Mouse (Mus musculus): ENCODE measurements around the gene Cdkal1.

- no peak for TF ChIP-seq CTCF (IDR thresholded peaks at IDR 0.05; ENCODE audit: extremely low read depth, insufficient read depth, low read length)
- TF ChIP-seq POLR2A (IDR thresholded peaks at IDR 0.05; ENCODE audit: extremely low read depth, insufficient read depth, low read length) = no peak
Observed at GRCm38 (mm10) chr13:29499750-29500149, 355.7 kb downstream of the Cdkal1 start.
